Mouse (Mus musculus) adrenal gland, postnatal 10 days (tissue): Measurements from ENCODE around the gene Aldh1l1. TPM values are rescaled to one million over a fixed set of nuclear protein-coding genes. Genes with fewer than 3 reads are reported as not detected.
A peak's percentile ranks its signal among the peaks of the same experiment; 100 is the strongest.

Experiments
- DNase-seq: peaks from one replicate; pipeline ENCODE4 v3.0.0; 2021; ENCODE audit warnings: mixed read lengths
- long read RNA-seq, 2 experiments: library from polyadenylated mRNA; stranded (forward); transcript quantifications; one replicate each; pipeline ENCODE4 v2.0.0; 2021
- total RNA-seq, 2 experiments: library from RNA; stranded (reverse); gene quantifications; 2 replicates each; pipeline ENCODE4 v1.2.3; 2021

Gene Aldh1l1
- 10 to 100 TPM; 51.9 to 95.0 TPM for total RNA-seq
- long read RNA-seq, experiment 1, full-length matches to known transcripts, result 137 of 203 reads
- long read RNA-seq, experiment 1, partial matches to known transcripts, result 40 of 203 reads
- long read RNA-seq, experiment 1, other reads (novel, unspliced or antisense), result 26 of 203 reads
- long read RNA-seq, experiment 2, full-length matches to known transcripts, result 40 of 67 reads
- long read RNA-seq, experiment 2, partial matches to known transcripts, result 12 of 67 reads
- long read RNA-seq, experiment 2, other reads (novel, unspliced or antisense), result 15 of 67 reads

- no peak for DNase-seq
Measured at GRCm38 (mm10) chr6:90486176-90486921, at the start of gene Aldh1l1. Aldh1l1 (plus strand) TSS chr6:90486427.

GRCm38 (mm10) chr6:90437041-90437440 is 49.2 kb upstream of the Aldh1l1 start:
- no peak for DNase-seq

GRCm38 (mm10) chr6:90446883-90447282 is 39.3 kb upstream of the Aldh1l1 start:
- no peak for DNase-seq

- DNase-seq, result peak; percentile 91
Measured at GRCm38 (mm10) chr6:90450179-90450578, 36.0 kb upstream of the Aldh1l1 start.

- DNase-seq, result peak; percentile 81
Measured at GRCm38 (mm10) chr6:90450697-90451096, 35.5 kb upstream of the Aldh1l1 start.

GRCm38 (mm10) chr6:90451512-90451911 is 34.7 kb upstream of the Aldh1l1 start:
- no peak for DNase-seq

- DNase-seq, result no peak
Measured at GRCm38 (mm10) chr6:90452603-90453002, 33.6 kb upstream of the Aldh1l1 start.

- DNase-seq, result no peak
Measured at GRCm38 (mm10) chr6:90453751-90454150, 32.5 kb upstream of the Aldh1l1 start.

- no peak for DNase-seq
Measured at GRCm38 (mm10) chr6:90457421-90457820, 28.8 kb upstream of the Aldh1l1 start.

- DNase-seq, result no peak
Measured at GRCm38 (mm10) chr6:90461181-90461580, 25.0 kb upstream of the Aldh1l1 start.

GRCm38 (mm10) chr6:90461771-90462170 is 24.5 kb upstream of the Aldh1l1 start:
- no peak for DNase-seq

- DNase-seq, result peak; percentile 88
Measured at GRCm38 (mm10) chr6:90462181-90462706, 24.0 kb upstream of the Aldh1l1 start, which contains the start of gene Klf15. Klf15 (plus strand) TSS chr6:90462576.

- DNase-seq, result peak; percentile 42
Measured at GRCm38 (mm10) chr6:90462841-90463227, 23.4 kb upstream of the Aldh1l1 start.

- peak; percentile 94 for DNase-seq
Measured at GRCm38 (mm10) chr6:90463228-90463862, 22.9 kb upstream of the Aldh1l1 start.

- DNase-seq, result no peak
Measured at GRCm38 (mm10) chr6:90463890-90464421, 22.3 kb upstream of the Aldh1l1 start.

GRCm38 (mm10) chr6:90465028-90465640 is 21.1 kb upstream of the Aldh1l1 start:
- DNase-seq, result no peak

GRCm38 (mm10) chr6:90466079-90466478 is 20.1 kb upstream of the Aldh1l1 start:
- DNase-seq, result peak; percentile 83

- DNase-seq, result peak; percentile 62
Measured at GRCm38 (mm10) chr6:90466847-90467410, 19.3 kb upstream of the Aldh1l1 start.

GRCm38 (mm10) chr6:90468216-90468615 is 18.0 kb upstream of the Aldh1l1 start:
- no peak for DNase-seq

- no peak for DNase-seq
Measured at GRCm38 (mm10) chr6:90469041-90469440, 17.2 kb upstream of the Aldh1l1 start.

GRCm38 (mm10) chr6:90470255-90470654 is 16.0 kb upstream of the Aldh1l1 start:
- no peak for DNase-seq
